Mouse (Mus musculus): ENCODE data around the gene Gm17359.
A peak's percentile ranks its signal among the peaks of the same experiment; 100 is the strongest.

The Gm17359 gene

DNA sequence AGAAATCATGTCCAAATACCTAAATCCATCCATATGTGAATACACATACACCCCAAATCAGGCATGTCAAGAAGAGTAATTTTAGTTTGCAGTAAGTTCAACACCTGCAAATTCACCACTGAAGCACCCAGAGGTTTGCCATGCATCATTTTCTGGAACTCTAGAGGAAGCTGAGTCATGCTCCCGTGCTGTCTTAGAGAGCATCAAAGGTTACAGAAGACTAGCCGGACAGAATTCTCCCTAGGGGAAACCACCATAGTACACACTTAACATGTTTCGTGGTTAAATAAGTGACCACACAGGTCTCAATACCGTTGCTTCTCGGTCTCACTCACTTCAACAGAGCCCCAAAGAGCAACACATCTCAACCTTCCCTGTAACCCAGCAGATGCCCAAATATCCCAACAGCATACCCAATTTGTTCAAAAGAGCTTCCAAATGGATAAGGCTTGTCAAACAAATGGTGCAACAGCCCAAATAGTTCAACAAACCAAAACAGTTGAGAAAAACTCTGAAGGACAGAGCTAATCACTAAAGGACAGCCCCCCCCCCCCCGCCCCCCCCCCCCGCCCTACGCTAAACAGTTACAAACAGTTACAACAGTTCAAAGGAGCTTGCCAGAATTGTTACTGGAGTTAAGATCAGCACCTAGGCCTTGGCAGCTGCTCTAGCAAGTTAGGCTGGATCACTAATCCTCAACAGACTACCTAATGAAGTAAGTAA lies at the start of gene Gm17359:
Gene Gm17359, plus strand, starts transcription at position 618 of the 723 bp plus-strand sequence.
- DNase-seq (ENCODE audit: extremely low read depth, low read depth), result no peak

DNA sequence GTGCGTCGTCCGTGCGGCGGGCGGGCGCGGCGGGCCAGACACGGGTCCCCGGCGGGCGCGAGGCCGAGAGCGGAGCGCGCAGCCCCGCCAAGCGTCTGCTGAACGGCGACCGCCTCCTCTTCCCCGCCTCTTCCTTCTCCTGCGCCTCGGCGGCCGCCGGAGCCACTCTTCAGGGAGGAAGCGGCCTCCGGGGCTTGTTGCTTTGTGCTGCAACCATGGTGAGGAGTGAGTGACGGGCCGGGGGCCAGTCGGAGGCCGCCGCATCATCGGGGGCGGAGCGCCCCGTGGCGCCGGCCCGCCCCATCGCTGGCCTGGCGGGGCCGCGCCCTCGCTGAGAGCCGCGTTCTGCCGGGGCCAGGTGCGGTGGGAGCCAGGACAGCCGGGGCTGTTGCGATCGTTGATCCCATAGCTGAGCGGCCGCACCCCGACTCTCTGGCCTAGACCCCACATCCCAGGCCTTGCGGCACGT lies 49.3 kb upstream of the Gm17359 start:
- peak; percentile 80 for DNase-seq (ENCODE audit: extremely low read depth, low read depth)

DNA sequence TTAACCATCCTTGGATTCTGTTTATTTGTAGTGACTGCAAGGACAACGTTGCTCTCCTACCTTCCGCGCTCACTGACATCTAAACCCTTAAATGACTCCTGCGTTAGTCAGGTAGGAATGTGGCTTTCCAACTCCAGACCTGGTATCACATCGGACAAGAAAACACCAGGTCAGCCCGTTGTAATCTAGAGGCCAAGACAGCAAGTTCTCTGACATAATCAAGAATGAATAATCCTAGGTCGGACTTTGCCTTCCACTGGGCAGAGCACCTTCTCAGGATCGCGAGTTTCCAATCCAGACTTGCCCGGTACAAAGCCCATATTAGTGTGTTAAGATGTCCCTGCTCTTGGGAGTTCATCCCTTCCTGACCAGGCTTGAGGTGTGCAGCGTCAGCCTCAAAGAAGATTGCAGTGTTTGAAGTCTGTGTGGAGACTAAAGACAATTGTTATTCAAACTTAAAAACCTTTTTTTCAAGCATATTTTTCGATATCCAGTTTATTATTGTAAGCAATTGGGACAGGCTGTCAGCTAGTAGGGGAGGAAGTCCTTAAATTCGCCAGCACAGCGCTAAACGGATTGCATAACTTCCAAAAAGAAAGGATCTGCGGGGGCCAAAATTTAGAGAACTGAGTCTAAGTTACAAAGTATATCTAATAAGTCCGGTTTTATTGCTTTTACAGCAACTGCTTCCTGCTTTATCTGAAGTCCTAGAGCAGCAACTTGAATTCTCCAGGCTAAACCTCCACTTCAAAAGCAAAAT lies 48.6 kb upstream of the Gm17359 start:
- peak; percentile 31 for DNase-seq (ENCODE audit: extremely low read depth, low read depth)

DNA sequence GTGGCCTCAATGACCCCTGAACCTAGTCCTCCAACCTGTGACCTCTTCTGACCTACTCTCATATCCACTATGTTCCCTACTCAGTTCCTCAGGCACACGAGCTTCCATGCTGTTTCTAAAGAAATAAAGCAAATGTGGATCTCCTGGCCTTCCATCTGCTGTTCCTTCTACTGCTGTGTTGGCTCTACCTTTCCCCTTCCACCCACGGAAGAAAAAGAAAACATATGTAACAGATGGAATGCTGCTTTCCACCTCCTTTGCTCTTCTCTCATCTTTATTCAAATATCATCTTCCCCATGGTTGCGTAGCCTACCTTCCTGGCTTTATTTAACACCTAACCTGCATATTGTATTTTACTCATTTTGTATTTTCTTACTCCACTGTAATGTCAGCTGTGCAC lies 47.4 kb upstream of the Gm17359 start:
- DNase-seq (ENCODE audit: extremely low read depth, low read depth), result no peak

DNA sequence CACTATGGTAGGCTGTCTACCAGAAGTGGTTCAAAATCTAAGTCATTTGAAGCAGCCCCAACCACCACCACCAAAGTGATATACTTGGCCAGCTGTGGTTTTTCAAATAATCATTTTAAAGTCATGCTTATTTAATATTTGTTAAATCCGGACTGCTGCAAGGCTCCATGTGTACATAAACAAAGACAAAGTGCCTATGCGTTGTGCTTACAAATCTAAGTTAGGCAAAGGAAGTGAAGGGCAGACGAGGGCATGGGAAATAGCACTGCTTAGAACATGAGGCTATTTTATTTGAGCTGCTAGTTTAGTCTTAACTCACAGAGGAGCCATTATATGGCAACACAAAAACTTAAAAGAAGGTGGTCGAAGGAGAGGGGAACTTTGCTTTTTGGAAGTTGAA lies 43.4 kb upstream of the Gm17359 start:
- DNase-seq (ENCODE audit: extremely low read depth, low read depth), result no peak

DNA sequence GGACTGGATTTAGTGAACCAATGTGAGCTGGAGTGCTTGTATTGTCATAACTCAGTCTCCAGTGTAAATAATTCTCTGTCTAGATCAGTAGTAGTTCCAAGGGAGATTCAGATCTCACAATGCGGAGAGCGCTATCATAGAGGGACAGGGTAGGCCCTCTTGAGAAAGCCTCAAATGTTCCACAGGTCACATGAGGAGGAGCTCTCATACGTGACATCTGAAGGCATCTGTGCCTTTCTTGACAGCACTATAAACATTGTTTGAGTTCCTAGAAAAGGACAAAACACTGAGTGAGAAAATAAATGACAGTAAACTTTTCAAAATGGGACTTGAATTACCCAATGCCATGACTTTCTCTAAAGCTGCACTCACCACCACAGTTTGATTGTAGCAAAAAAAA lies 41.8 kb upstream of the Gm17359 start:
- no peak for DNase-seq (ENCODE audit: extremely low read depth, low read depth)

DNA sequence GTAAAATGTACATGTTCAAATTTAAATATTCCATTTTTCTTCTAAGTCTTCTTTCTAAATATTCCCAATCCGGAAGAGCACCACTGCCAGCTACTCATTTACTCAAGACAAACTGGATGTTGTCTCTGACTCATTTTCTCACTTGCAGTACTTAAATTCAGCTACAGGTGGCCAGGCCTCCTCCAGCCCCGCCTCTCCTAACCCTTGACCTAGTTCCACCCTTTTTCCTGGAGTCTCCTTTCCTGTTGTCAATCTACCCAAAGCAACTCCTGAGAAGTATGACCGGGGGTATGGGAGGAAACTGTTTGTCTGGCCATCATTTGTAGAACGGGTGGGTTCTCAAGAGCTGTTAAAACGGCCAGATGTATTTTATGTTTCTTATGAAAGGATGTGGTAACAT lies 40.4 kb upstream of the Gm17359 start:
- DNase-seq (ENCODE audit: extremely low read depth, low read depth), result no peak

DNA sequence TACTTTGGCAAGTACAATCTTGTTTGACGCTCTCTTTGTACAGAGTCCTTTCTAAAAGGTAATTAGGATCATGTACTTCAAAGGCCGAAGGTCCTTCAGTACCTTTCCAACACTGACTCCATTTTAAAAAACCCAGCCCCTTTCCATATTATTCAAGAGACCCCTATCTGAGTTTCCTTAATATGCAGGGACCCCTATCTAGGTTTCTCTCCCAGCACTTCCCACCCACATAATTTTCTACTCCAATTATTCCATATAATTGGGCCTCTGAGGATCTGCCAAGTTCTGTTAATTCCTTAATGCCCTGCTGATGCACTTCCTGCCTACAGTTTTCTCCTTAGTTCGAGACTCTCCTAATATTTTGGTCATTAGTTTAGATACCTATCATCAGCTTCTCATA lies 39.9 kb upstream of the Gm17359 start:
- DNase-seq (ENCODE audit: extremely low read depth, low read depth), result no peak

DNA sequence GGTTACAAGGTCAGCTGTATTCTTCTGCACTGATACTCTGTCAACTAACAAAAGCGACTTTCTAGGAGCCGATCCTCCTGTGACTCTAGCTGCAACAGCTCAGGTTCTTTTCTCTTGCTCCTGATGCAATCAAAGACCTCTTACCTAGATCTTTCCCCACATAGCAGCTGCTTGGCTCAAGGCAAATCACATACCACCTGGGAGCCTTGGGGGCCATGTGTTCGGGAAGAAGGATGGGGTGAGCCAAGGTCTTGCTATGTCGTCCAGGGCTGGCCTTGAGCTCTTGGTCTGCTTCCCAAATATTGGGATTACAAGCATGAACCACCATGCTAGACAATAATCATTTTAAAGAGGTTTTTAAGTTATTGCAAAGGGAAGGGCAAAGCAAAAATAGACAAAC lies 39.2 kb upstream of the Gm17359 start:
- DNase-seq (ENCODE audit: extremely low read depth, low read depth), result no peak

DNA sequence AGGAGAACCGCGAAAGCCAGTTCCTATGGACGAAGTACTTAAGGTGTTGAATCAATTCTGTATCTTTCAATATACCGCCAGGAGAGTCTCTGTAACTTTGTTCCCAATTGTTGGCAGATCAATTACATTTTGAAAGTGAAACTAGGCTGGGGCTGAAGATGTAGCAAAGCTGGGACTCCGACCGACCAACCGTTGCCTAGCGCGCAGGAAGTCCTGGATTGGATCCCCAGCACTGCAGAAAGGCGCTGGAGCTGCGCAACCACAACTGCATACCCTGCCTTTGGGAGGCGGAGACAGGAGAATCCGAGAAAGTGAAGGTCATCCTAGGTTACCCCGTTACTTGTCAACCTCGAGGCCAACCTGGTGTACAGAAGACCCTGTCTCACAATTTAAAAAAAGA lies 37.1 kb upstream of the Gm17359 start:
- no peak for DNase-seq (ENCODE audit: extremely low read depth, low read depth)

DNA sequence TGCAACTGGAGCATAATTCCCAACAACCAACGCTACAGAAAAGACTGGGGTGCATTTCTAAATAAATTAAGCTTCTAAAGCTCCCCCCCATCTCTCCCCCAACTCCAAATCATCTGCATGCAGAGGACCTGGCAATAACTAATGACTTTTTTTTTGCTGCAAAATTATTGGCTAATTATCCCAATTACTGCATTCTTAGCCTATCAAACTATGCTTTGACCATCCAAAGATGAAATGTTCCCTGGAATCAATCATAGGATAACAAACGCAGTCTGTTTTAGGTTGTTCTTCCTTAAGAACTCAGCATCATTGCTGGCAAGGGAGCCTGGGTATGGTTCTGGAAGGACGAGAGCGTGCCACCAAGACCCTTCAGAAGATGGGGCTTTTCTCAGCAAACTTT lies 27.9 kb upstream of the Gm17359 start:
- no peak for DNase-seq (ENCODE audit: extremely low read depth, low read depth)

DNA sequence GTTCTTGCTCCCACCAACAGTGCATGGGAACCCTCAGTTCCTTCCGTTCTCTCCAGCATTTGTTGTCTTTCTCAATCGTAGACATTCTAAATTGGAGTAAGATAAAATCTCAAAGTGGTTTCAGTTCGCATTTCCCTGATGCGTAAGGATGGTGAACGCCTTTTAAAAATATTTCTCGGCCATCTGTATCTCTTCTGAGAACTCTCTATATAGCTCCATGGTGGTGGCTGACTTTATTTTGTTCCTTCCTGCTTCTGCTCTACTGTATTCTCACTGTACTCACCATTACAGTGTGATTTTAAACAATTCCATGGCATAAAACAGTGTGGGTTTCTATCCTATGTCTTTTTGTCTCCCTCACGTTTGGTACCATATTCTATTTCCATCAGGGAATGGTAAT lies 26.3 kb upstream of the Gm17359 start:
- DNase-seq (ENCODE audit: extremely low read depth, low read depth), result no peak

DNA sequence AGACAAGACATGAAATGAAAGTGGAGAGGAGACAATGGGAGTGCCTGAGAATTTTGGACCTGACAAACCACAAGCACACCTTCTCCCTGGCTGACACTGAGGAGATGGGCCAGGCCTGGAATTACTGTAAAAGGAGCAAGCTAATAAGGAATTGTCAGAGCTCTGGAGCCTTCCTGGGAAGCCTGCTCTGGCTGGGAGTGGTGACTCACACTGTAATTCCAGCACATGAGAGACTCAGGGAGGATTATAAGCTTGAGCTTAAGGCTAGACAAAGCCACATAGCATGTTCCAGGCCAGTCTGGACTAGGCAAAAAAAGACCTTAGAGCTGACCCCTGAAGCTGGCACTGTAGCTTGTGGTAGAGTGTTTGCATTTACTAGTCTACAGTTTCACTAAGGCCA lies 24.6 kb upstream of the Gm17359 start:
- DNase-seq (ENCODE audit: extremely low read depth, low read depth), result no peak

DNA sequence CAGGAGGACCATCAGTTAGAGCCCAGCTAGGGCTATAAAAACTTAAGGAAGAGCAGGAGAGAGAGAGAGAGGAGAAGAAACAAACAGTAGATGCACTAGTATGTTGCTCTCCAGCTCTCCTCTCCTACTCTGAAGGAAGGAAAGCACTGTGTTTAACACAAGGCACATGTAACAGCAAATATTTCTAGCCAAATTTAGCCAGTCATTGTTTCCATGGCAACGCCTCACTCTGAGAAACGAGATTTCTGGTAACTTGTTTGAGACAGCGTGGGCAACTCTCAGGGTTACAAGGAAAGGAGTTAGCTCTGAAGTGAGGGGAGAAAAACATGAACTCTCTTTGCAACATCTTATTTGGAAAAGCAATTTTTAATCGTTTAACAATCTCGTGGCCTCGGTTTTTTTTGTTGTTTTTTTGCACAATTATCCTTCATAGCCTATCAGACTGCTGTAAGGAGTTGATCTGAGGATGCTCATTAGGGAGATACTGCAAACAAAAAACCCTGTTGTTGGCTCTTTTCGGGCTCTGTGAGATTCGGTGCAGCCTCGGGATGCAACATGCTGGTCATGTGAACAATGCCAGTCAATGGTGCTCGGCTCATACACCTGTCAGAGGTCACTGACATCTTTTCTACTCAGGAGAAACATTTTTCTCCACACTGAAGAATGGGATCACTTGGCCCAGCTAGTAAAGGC lies 22.3 kb upstream of the Gm17359 start:
- DNase-seq (ENCODE audit: extremely low read depth, low read depth), result no peak

DNA sequence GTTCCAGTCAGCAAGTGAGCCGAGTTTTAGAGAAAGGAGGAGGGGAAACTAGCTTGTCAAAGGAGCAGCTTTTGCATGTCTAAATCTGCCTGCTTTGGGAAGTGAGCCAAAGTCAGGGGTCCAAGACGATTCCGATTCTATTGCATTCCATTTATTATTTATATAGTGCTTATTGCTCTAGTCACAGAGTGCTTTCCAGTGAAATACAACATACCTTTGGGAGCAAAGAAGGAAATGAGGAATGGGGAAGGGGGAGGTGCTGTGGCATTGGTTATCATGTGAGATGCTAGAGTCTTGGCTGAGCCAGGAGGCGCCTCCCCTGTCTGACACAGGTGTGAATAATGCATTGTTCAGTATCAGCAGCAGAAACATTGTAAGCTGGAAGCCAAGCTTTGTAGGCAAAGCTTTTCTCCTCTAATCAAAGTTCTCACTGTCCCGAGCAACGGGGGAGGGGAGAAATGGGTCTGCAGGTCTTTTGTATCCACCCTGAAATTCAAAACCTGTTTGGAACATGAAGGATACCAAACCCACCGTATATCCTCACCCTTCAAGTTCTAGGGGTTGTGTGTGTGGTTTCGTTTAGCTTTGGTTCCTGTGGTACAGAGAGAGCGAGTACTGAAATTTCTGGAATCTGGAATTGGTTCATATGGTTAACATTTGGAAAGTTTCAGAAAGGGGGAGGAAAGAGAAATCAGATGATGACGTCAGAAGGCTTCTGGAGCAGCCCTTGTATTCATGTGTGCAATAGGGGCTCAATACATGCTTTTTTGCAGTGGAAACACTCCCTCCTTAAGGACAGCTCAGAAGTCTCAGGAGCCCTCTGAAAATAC lies 11.5 kb upstream of the Gm17359 start:
- no peak for DNase-seq (ENCODE audit: extremely low read depth, low read depth)

DNA sequence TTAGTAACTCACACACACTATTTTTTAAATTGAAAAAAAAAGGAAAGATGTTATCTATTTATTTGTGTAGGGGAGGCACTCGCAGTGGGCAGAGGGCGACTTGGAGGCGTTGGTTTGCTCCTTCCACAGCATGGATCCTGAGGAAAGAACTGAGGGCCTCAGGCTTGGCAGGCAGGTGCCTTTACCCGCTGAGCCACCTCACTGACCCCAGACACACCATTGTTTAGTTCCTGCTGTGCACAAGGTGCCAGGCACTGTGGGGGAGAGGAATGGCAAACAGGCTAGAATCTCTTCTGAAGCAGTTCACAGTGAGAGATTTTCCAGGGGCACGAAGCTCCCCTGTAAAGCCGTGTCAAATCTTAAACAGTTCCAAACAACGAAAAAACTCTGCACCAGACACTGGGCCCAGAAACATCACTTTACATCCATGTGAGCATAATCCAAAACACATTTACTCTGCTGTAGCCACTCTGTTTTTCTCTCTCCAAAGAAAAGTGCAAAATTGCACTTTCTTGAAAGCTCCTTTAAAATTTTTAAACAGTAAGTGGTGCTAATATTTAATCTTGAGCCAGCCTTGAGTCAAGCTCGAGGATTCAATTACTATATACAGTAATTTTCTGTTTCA lies 6.7 kb upstream of the Gm17359 start:
- no peak for DNase-seq (ENCODE audit: extremely low read depth, low read depth)

DNA sequence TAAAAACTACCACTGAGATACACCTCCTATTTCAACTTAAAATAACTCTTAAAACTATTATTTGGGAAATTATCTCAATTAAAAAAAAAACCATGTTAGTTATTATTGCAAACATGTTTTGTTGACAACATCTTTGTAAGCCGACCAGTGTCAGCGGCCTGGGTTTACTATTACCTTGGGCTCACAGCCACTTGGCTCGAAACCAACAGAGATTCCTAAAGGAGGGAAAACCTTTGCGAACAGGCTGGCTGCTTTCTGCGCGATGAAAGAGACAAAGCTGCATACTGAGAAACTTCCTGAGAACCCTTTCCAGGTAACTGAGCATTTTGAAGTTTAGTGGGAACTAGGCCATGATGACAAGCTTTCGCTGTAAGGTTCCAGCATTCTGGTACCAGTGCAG lies 3.4 kb upstream of the Gm17359 start:
- DNase-seq (ENCODE audit: extremely low read depth, low read depth), result no peak

DNA sequence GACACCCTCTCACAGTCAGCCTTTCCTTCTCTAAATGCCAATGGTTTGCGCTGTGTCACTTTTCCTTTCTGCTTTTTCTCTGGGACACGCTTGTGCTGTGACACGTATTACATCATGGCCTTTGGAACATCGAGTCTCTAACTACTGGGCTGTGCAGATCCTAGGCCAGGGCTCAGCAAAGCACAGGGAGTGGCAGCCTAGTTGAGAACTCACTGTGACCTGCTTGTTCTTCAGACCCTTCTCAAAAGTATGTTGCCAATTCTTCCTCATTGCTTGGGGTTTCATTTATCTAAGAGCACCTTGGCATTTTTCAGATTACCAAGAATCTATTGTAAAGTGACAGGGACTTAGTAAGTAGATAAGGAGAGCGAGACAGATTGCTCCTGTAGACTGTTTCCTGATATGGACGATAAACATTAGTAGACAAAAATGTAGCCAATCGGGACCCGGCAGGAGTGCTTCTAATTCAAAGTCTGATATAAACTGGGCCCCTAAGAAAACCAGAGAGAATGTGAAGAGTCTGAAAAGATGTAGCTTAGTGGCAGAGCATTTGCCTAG lies 2.7 kb upstream of the Gm17359 start:
- peak; percentile 16 for DNase-seq (ENCODE audit: extremely low read depth, low read depth)

DNA sequence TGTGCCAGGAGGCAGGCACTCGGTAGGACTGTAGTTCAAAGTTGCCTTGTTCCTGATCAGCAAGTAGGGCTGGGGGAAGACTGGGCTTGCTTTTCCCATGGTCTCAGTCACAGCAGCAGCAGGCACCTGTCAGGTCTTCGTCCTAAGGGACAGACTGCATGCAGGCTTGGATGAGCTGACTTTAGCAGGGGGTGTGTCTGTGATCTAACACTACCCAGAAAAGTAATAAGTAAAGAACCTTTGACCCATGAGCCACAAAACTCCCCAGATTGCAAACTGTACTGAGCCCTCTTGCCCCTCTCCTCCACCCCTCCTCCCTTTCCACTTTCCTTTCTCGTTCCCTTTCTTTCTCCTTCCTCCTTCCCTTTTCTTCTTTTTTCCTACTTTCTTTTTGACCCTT lies 4.3 kb downstream of the Gm17359 start:
- no peak for DNase-seq (ENCODE audit: extremely low read depth, low read depth)

DNA sequence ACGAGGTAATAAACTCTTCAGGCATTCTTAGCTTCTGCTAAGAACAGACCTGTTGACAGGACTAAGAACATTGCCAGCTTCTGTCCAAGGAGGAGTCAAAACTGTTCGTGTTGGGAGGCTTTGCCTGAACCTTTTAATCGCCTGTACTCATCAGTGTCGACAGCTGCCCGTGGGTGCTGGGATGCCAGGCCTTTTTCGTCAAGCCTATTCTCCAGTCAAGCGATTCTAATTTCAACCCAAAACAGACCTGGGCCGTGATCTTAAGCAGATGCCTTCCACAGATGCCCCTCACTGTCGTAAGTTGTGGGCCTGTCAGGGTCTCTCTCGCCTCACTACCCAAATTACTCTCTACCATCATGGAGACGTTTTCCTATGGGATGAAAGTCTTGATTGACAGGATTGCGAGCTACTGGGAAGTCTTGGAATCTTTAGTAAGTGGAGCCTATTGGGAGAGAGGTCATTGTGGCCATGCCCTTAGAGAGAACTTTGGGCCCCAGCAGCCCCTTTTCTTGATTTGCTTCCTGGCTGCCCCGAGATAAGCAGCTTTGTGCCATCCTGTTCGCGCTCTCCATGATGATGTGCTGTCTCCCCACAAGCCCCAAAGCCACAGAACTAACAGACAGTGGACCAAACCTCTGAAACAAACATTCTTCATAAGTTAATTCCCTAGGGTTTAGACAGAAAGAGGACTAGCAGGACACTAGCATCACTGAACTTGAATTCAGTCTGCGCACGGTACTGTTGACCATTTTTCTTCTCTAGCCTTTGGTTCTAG lies 6.7 kb downstream of the Gm17359 start:
- DNase-seq (ENCODE audit: extremely low read depth, low read depth), result no peak
